8 mouse cellular contexts compared by ENCODE assay signal in the genomic region with DNA sequence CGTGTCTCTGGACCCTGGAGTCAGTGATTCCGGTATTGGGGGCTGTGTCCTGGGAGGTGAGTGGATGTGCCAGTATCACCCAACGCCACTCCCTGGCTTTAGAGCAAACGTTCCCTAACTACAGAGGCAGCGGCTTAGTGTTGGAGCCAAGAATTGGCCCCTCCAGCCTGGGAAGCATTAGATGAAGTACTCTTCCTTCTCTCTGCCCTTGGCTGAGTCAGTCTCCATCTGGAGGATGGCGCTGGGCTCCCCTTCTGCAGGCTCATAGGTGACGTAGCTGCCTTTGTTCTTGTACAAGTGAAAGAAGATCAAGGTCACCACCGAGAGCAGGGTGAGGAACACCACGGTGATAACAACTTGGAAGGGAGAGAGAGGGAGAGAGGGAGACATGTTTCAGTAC. TPM values are rescaled to one million over a fixed set of nuclear protein-coding genes. Genes with fewer than 3 reads are reported as not detected.
DNase-seq lines count a peak whose midpoint lies in the region; ATAC-seq and TF ChIP-seq lines count a peak whose summit lies in the region.
"Not testable (repeated sequence)": the region's sequence is repeated elsewhere in the genome, so short reads cannot be mapped to it uniquely, and the experiment has no call there.
"Had no signal": no experiment of that assay in that cellular context is flagged by ENCODE, and none has a peak within 500 bp of the region (broad histone marks: within the 10 kb centered on the region; RNA-seq: fewer than 3 reads in every experiment).

No protein-coding gene starts in this region.

- DNase-seq in adrenal gland, adult (ENCODE audit: inconsistent age in 2 of 2, low spot score in 1 of 2) = peak; percentile 87 to 90
- peak; percentile 93 for DNase-seq in heart, adult 11 months
- DNase-seq in left cerebral cortex, adult 2 months (ENCODE audit: extremely low spot score in 1 of 2, low spot score in 2 of 2) = not testable (repeated sequence)

- WGBS in intestine, embryonic 16.5 days = 60% methylated on average over 9 of the region's 9 CpGs
- 64% methylated on average over 9 of the region's 9 CpGs for WGBS in lung, embryonic 16.5 days
- WGBS in olfactory bulb, adult 2 months = 54% methylated on average over 9 of the region's 9 CpGs

- peaks cover 36% of the 10 kb centered on the region for H3K4me1 ChIP-seq in bone marrow macrophage, adult 2 months (ENCODE audit: control insufficient read depth, insufficient read depth, low read length)
- not testable (repeated sequence) for H3K4me1 ChIP-seq in intestine, embryonic 16.5 days (ENCODE audit: control insufficient read depth, insufficient read depth, low read length); lung, embryonic 16.5 days (replicated peaks; ENCODE audit: control insufficient read depth, insufficient read depth, low read length)
- H3K4me1 ChIP-seq in olfactory bulb, adult 2 months (ENCODE audit: control insufficient read depth, insufficient read depth, low read length) = peaks cover 12% of the 10 kb centered on the region

- ATAC-seq in intestine, embryonic 16.5 days; lung, embryonic 16.5 days (ENCODE audit: low read depth): not testable (repeated sequence)

- not testable (repeated sequence) for H3K4me2 ChIP-seq in intestine, embryonic 16.5 days (ENCODE audit: low read depth, low read length); lung, embryonic 16.5 days (ENCODE audit: low read depth, low read length)

- TF ChIP-seq CTCF in bone marrow macrophage, adult 2 months (IDR thresholded peaks at IDR 0.05; ENCODE audit: low read depth, low read length); left cerebral cortex, adult 2 months (IDR thresholded peaks at IDR 0.05); olfactory bulb, adult 2 months (IDR thresholded peaks at IDR 0.05; ENCODE audit: insufficient read depth, low read depth, low read length): not testable (repeated sequence)

- peaks cover 21% of the 10 kb centered on the region for H3K36me3 ChIP-seq in intestine, embryonic 16.5 days (ENCODE audit: control insufficient read depth, insufficient read depth, low read length)
- peaks cover 21% of the 10 kb centered on the region for H3K36me3 ChIP-seq in lung, embryonic 16.5 days (ENCODE audit: control insufficient read depth, insufficient read depth, low read length)

- peak overlapping the region; percentile 9; the same call in 1 of the 2 replicates for H3K4me3 ChIP-seq in bone marrow macrophage, adult 2 months (ENCODE audit: insufficient read depth, low read length)
- H3K4me3 ChIP-seq in intestine, embryonic 16.5 days (ENCODE audit: low read length); left cerebral cortex, adult 2 months; lung, embryonic 16.5 days (ENCODE audit: low read length); olfactory bulb, adult 2 months (ENCODE audit: insufficient read depth, low read depth, low read length): not testable (repeated sequence)

- H3K9me3 ChIP-seq in intestine, embryonic 16.5 days (ENCODE audit: control insufficient read depth, low read length); lung, embryonic 16.5 days (ENCODE audit: control insufficient read depth, low read length): not testable (repeated sequence)

- peak overlapping the region; percentile 92 for H3K27ac ChIP-seq in bone marrow macrophage, adult 2 months (ENCODE audit: insufficient read depth, low read depth, low read length)
- H3K27ac ChIP-seq in intestine, embryonic 16.5 days (ENCODE audit: low read length) = 0 out of 2 replicates have a peak overlapping the region, but pooled peaks have one; percentile 23
- peak overlapping the region; percentile 84 for H3K27ac ChIP-seq in left cerebral cortex, adult 2 months
- peak overlapping the region; percentile 74 for H3K27ac ChIP-seq in lung, embryonic 16.5 days (ENCODE audit: low read length)
- H3K27ac ChIP-seq in olfactory bulb, adult 2 months (ENCODE audit: insufficient read depth, low read depth, low read length) = peak overlapping the region; percentile 85

- not testable (repeated sequence) for TF ChIP-seq POLR2A in bone marrow macrophage, adult 2 months (IDR thresholded peaks at IDR 0.05; ENCODE audit: borderline replicate concordance, low read depth, low read length); olfactory bulb, adult 2 months (IDR thresholded peaks at IDR 0.05; ENCODE audit: insufficient read depth, low read depth, low read length)

- intact Hi-C loops in left cerebral cortex, adult 2 months (cut with DNase I) = not testable (repeated sequence)

- H3K9ac ChIP-seq in intestine, embryonic 16.5 days (ENCODE audit: low read depth, low read length); lung, embryonic 16.5 days (ENCODE audit: low read length): not testable (repeated sequence)

- not testable (repeated sequence) for H3K27me3 ChIP-seq in intestine, embryonic 16.5 days (replicated peaks; ENCODE audit: control insufficient read depth, insufficient read depth, low read length); lung, embryonic 16.5 days (ENCODE audit: control insufficient read depth, insufficient read depth, low read depth, low read length)

RNA-seq across cellular contexts. Expression of a gene that starts 6.5 kb away (rescaled TPM):
- polyA plus RNA-seq in bone marrow macrophage, adult 2 months (2012; ENCODE audit: insufficient read depth, insufficient read length, missing spikeins) = 466 and 503 TPM in 2 replicates
- polyA plus RNA-seq in intestine, embryonic 16.5 days (2015; fragmentation: Nextera tagmentation; extraction: Ambion mirVana) = 301 and 320 TPM in 2 replicates
- 100 to 1,000 TPM; 108 to 109 TPM for total RNA-seq in left cerebral cortex, adult 2 months (2021)
- 248 and 262 TPM in 2 replicates for polyA plus RNA-seq in lung, embryonic 16.5 days (2015; fragmentation: Nextera tagmentation; extraction: Ambion mirVana)
- not detected in 2 replicates for polyA plus RNA-seq in olfactory bulb, adult 2 months (2012; ENCODE audit: insufficient read depth, insufficient read length, low replicate concordance, missing spikeins)

RNA-seq across cellular contexts. Expression of a gene that starts 15.1 kb away (rescaled TPM):
- polyA plus RNA-seq in bone marrow macrophage, adult 2 months (2012; ENCODE audit: insufficient read depth, insufficient read length, missing spikeins) = 94.1 and 103 TPM in 2 replicates
- 47.9 and 51.3 TPM in 2 replicates for polyA plus RNA-seq in intestine, embryonic 16.5 days (2015; fragmentation: Nextera tagmentation; extraction: Ambion mirVana)
- total RNA-seq in left cerebral cortex, adult 2 months (2021) = 1 to 10 TPM; 1.6 to 2.9 TPM
- polyA plus RNA-seq in lung, embryonic 16.5 days (2015; fragmentation: Nextera tagmentation; extraction: Ambion mirVana) = 20.5 and 22.1 TPM in 2 replicates
- not detected in 2 replicates for polyA plus RNA-seq in olfactory bulb, adult 2 months (2012; ENCODE audit: insufficient read depth, insufficient read length, low replicate concordance, missing spikeins)

RNA-seq across cellular contexts. Expression of a gene that starts 21.9 kb away (rescaled TPM):
- polyA plus RNA-seq in bone marrow macrophage, adult 2 months (2012; ENCODE audit: insufficient read depth, insufficient read length, missing spikeins) = 23.4 and 27.0 TPM in 2 replicates
- polyA plus RNA-seq in intestine, embryonic 16.5 days (2015; fragmentation: Nextera tagmentation; extraction: Ambion mirVana) = 3.1 and 3.2 TPM in 2 replicates
- total RNA-seq in left cerebral cortex, adult 2 months (2021) = 100 to 1,000 TPM; 139 to 144 TPM
- 4.0 and 5.2 TPM in 2 replicates for polyA plus RNA-seq in lung, embryonic 16.5 days (2015; fragmentation: Nextera tagmentation; extraction: Ambion mirVana)
- not detected in 2 replicates for polyA plus RNA-seq in olfactory bulb, adult 2 months (2012; ENCODE audit: insufficient read depth, insufficient read length, low replicate concordance, missing spikeins)

RNA-seq across cellular contexts. Expression of a gene that starts 47.7 kb away (rescaled TPM):
- polyA plus RNA-seq in bone marrow macrophage, adult 2 months (2012; ENCODE audit: insufficient read depth, insufficient read length, missing spikeins) = 132 and 135 TPM in 2 replicates
- polyA plus RNA-seq in intestine, embryonic 16.5 days (2015; fragmentation: Nextera tagmentation; extraction: Ambion mirVana) = 8.0 and 9.2 TPM in 2 replicates
- 1 to 10 TPM; 3.5 to 6.2 TPM for total RNA-seq in left cerebral cortex, adult 2 months (2021)
- polyA plus RNA-seq in lung, embryonic 16.5 days (2015; fragmentation: Nextera tagmentation; extraction: Ambion mirVana) = 4.6 and 6.3 TPM in 2 replicates
- not detected in 2 replicates for polyA plus RNA-seq in olfactory bulb, adult 2 months (2012; ENCODE audit: insufficient read depth, insufficient read length, low replicate concordance, missing spikeins)
- polyA plus RNA-seq: myocyte had no signal

Comparison
In these comparisons a context has a peak if more than half of its experiments do, and no peak if none do; other contexts are left out.
1. H3K27ac ChIP-seq: peak in every context shown above with its lines; median percentile 92 in bone marrow macrophage, adult 2 months; 85 in olfactory bulb, adult 2 months; 84 in left cerebral cortex, adult 2 months; 74 in lung, embryonic 16.5 days; 23 in intestine, embryonic 16.5 days.
2. RNA of a gene that starts 15.1 kb away (polyA plus RNA-seq): 94.1 to 103 TPM in bone marrow macrophage, adult 2 months, 47.9 to 51.3 TPM in intestine, embryonic 16.5 days and 20.5 to 22.1 TPM in lung, embryonic 16.5 days; not detected in olfactory bulb, adult 2 months; every median in the first group is over 10 times any median in the second.